Mouse (Mus musculus): Measurements from ENCODE around the gene Zbtb20.

DNA sequence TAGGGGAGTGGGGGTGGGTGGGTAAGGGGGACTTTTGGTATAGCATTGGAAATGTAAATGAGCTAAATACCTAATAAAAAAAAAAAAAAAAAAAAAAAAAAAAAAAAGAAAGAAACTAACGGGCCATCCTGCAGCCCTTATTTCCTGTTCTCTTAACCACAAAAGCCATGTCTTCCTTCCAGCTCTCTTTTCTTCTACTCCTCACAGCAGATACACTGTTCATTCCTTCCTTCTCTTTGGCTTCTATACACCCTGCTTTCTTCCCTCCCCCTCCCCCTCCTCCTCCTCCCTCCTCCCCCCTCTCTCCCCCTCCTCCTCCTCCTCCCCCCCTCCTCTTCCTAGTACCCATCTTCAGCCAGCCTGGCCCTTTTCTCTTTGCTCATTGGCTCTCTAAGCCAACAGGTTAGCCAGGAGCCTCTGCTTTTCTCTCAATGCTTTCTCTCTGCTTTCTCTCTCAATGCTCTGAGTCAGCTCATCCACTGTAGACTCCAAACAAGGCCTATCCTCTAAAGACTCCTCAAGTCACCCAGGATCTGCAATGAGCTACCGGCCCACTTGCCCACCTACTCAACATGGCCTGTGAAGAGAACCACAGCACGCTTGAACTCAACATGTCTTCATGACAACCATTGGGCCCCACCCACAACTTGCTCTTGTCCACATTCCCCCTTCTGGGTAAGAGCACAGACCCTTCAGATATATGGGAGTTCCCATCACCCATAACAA lies 774.8 kb downstream of the Zbtb20 start:
- TF ChIP-seq CTCF (IDR thresholded peaks at IDR 0.05; ENCODE audit: insufficient read depth, low read depth, low read length) (no peak), POLR2A (IDR thresholded peaks at IDR 0.05; ENCODE audit: insufficient read depth, low read depth, low read length) (no peak)

Measured in olfactory bulb, adult 2 months (tissue).